ENCODE assay signal across 12 mouse cellular contexts in the genomic region with DNA sequence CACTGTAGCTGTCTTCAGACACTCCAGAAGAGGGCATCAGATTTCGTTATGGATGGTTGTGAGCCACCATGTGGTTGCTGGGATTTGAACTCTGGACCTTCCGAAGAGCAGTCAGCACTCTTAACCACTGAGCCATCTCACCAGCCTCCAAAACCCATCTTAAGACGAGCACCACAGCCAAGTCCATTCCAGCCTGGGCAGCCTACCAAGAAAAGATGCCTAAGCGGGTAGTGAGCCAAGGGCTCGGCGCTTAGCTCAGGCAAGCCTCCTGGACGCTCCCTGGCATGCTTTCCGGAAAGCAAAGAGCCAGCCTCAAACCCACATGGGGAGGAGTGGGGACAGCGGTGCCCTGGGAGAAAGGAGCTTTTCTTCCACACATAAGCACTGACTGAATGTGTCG. TPM values are rescaled to one million over a fixed set of nuclear protein-coding genes. Genes with fewer than 3 reads are reported as not detected.
A peak's percentile ranks its signal among the peaks of the same experiment; 100 is the strongest.
DNase-seq lines count a peak whose midpoint lies in the region; ATAC-seq and TF ChIP-seq lines count a peak whose summit lies in the region.
"Had no signal": no experiment of that assay in that cellular context is flagged by ENCODE, and none has a peak within 500 bp of the region (broad histone marks: within the 10 kb centered on the region; RNA-seq: fewer than 3 reads in every experiment).

No protein-coding gene starts in this region.

- ATAC-seq in liver, postnatal 0 days: no peak

- H3K4me2 ChIP-seq in liver, postnatal 0 days (ENCODE audit: low read depth, low read length): no peak overlapping the region
- H3K4me2 ChIP-seq: heart, embryonic 13.5 days had no signal

- 79% methylated on average over 10 of the region's 10 CpGs for WGBS in liver, postnatal 0 days (ENCODE audit: insufficient replicate concordance)

- no peaks in the 10 kb centered on the region for H3K4me1 ChIP-seq in liver, postnatal 0 days (ENCODE audit: insufficient read depth)

- DNase-seq in adrenal gland, adult (ENCODE audit: inconsistent age in 2 of 2, low spot score in 1 of 2): peak; percentile 31 to 72
- no peak for DNase-seq in adrenal gland, adult 8-10 months
- DNase-seq in layer of hippocampus, adult 11-12 months (ENCODE audit: low spot score): peak; percentile 35
- DNase-seq in layer of hippocampus, postnatal 25 days (ENCODE audit: extremely low spot score in 1 of 2, low spot score in 1 of 2): no peak
- peak; percentile 68 for DNase-seq in cerebellum, adult 11-12 months
- DNase-seq in kidney, postnatal 10 days: peak; percentile 31
- no peak for DNase-seq in liver, postnatal 0 days
- no peak for DNase-seq in c-Kit-positive CD71-positive TER-119-positive erythroid progenitor cells, embryonic 14.5 days (ENCODE audit: low spot score)

- H3K27me3 ChIP-seq in liver, postnatal 0 days (ENCODE audit: insufficient read depth, low read length): no peaks in the 10 kb centered on the region

- TF ChIP-seq EP300 in liver, postnatal 0 days (IDR thresholded peaks at IDR 0.05; ENCODE audit: low read depth): no peak

- no peak for TF ChIP-seq CTCF in liver, postnatal 0 days (IDR thresholded peaks at IDR 0.05; ENCODE audit: low read depth)

- no peaks in the 10 kb centered on the region for H3K9me3 ChIP-seq in liver, postnatal 0 days (ENCODE audit: low read length)
- H3K9me3 ChIP-seq: heart, embryonic 13.5 days had no signal

- no peak overlapping the region for H3K4me3 ChIP-seq in liver, postnatal 0 days (ENCODE audit: low read depth, low read length)
- H3K4me3 ChIP-seq: heart, embryonic 13.5 days had no signal

- H3K9ac ChIP-seq in liver, postnatal 0 days (replicated peaks): no peak overlapping the region
- H3K9ac ChIP-seq: heart, embryonic 13.5 days had no signal

- H3K36me3 ChIP-seq in liver, postnatal 0 days (replicated peaks; ENCODE audit: insufficient read depth, low read length): no peaks in the 10 kb centered on the region
- H3K36me3 ChIP-seq: heart, embryonic 13.5 days had no signal

- no peak overlapping the region for H3K27ac ChIP-seq in liver, postnatal 0 days (ENCODE audit: low read depth)
- H3K27ac ChIP-seq: heart, embryonic 13.5 days had no signal

RNA-seq across cellular contexts. Expression of a gene that starts 43.0 kb away (rescaled TPM):
- under 1 TPM in 3 of 4 experiments, not detected in 1; 0.25 to 0.49 (median 0.38) TPM for total RNA-seq in adrenal gland, adult 8-10 months (2022)
- total RNA-seq in layer of hippocampus, postnatal 25 days (2021): under 1 TPM; 0.32 to 0.77 TPM
- 0.13 TPM in 1 of 2 replicates, not detected in the other for polyA plus RNA-seq in liver, postnatal 0 days (2015; fragmentation: Nextera tagmentation; extraction: Ambion mirVana)
- total RNA-seq: megakaryocyte, adult 5-6 weeks had no signal
- polyA plus RNA-seq: embryonic facial prominence, embryonic 11.5 days; heart, embryonic 13.5 days; limb, embryonic 11.5 days had no signal

RNA-seq across cellular contexts. Expression of a gene that starts 45.1 kb away (rescaled TPM):
- 10 to 100 TPM; 22.6 to 32.3 (median 30.3) TPM for total RNA-seq in adrenal gland, adult 8-10 months (2022)
- total RNA-seq in layer of hippocampus, postnatal 25 days (2021): 10 to 100 TPM; 52.7 to 63.8 TPM
- 5.2 and 6.1 TPM in 2 replicates for polyA plus RNA-seq in liver, postnatal 0 days (2015; fragmentation: Nextera tagmentation; extraction: Ambion mirVana)

Comparison
In these comparisons a context has a peak if more than half of its experiments do, and no peak if none do; other contexts are left out.
1. DNase-seq: peak in adrenal gland, adult (2 of 2), layer of hippocampus, adult 11-12 months (single experiment), cerebellum, adult 11-12 months (single experiment) and kidney, postnatal 10 days (single experiment); none in adrenal gland, adult 8-10 months (single experiment), layer of hippocampus, postnatal 25 days (0 of 2), liver, postnatal 0 days (single experiment) and c-Kit-positive CD71-positive TER-119-positive erythroid progenitor cells, embryonic 14.5 days (single experiment).